Mouse (Mus musculus) stomach, postnatal 0 days (tissue): Measurements from ENCODE around the gene Gm49721.
"Not testable (repeated sequence)": the region's sequence is repeated elsewhere in the genome, so short reads cannot be mapped to it uniquely, and the experiment has no call there.

Experiments
- CTCF ChIP-seq: IDR thresholded peaks from 2 replicates; pipeline ENCODE4 v1.5.1; 2016; ENCODE audit warnings: antibody characterized with exemption, low read depth, mild to moderate bottlenecking, moderate library complexity
- EP300 ChIP-seq: optimal IDR thresholded peaks from 2 replicates; pipeline ENCODE3; 2016; ENCODE audit warnings: antibody characterized with exemption

- peak; percentile 55 for TF ChIP-seq CTCF
- not testable (repeated sequence) for TF ChIP-seq EP300
Measured at GRCm38 (mm10) chr17:7079558-7079957, 100.9 kb downstream of the Gm49721 start.
